Mouse (Mus musculus): ENCODE data around the gene Clpb.

Clpb gene

DNA sequence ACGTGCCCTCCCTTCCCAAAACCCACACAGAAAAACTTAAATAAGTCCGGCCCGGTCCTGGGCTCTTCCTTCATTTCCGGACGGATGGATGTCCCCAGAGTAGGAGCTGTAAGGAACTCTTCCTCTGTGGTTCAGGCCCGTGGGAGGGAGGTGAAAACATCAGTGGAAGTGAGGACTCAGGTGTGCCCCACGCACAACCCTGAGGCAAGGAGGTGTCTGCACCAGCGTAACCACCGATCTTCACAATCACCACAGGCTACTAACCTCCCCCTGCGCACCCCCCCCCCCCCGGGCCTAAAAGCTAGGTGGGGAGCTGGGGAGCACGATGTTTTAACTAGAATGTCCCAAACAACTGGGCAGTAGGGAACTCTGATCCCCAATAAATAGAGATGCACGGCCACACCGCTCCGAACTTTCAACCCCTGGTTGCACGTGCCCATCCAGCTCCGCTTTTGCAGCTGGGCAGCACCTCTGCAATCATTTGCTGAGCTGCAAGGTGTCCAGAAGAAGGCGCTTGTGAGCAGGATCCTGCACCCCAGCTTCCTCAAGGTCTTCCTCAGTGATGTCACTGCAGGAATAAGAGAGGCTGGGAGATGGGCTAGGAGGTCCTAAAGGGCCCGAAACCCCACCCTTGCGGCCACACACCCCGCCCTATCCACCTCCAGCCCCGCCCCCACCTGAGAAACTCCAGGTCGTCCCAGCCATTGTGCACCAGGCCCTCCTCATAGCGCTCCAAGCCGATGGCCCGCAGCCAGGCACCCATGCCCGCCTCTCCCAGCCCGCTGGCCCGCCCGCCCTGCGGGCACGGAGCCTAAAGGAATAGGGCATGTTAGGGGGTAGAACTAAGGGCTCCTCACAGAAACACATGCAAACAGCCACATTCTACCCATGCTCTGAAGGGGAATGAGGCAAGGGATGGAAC lies 159.7 kb downstream of the Clpb start:
- DNase-seq = peak; percentile 42

DNA sequence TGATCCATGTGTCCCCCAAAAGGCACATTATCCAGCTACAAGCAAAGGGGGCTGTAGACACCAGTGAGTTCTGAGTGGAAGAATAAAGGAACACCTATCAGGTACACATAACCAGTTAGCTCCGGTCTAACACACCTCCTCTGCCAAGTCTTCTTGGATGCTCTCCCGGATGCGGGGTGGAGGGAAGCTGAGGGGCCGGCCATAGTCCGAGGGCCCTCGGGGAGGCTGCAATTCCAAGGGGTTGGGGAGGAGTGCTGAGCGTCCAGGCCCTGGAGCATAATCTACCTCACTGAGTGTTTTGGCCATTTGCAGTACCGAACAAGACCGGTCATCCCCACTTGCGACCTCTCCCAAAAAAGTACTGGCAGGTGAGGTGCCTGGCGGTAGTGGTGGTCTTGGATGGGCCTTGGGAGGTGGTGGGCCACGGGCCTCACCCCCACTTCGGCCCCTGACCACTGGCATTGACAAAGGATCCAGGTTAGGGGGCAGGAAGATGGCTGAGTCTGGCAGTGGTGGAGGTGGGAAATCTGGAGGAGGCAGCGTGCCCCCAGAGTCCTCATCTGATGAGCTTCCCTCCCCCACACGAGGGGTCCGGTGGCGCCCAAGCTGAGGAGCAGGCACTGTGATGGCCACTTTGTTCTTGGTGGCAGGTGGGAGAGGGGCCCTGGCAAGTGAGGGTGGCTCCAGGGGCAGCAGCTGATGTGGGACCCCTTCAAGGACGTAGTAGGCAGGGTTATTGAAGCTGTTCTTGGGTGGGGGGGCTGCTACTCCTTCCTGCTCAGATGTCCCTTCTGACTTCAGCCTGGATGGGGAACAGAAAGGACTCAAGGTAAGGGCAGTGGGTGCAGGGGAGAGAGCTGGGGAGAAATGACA lies 160.6 kb downstream of the Clpb start:
- DNase-seq = no peak

DNA sequence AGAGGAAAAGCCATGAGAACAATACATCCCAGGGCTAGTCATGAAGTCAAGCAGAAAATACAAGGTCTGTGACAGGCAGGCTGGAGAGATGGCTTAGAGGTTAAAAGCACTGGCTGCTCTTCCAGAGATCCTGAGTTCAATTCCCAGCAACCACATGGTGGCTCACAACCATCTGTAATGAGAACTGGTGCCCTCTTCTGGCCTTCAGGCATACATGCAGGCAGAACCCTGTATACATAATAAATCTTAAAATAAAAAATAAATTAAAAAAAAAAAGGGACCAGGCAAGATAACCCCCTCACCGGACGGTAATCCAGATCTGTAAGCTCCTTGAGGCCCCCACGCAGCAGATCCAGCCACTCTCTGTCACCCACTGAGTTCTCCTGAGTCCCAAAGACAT lies 166.9 kb downstream of the Clpb start:
- no peak for DNase-seq

DNA sequence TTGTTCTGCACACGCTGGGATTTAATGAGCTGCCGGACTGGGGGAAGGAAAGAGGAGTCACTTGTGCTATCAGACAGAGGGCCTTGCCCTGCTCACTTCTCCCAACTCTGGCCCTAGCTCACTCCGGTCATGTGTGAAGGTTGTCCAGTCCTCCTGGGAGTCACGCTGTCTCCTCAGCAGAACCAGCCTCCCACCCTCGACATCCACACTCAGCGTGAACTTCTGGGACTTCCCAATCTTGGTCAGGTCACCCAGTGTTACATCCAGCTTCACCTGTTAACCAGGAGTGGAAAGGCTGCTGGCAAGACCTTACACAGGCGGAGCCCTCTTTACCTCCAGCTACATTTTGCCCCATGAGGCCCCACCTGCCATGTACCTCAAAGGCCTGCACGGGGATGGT lies 168.0 kb downstream of the Clpb start:
- DNase-seq = no peak

DNA sequence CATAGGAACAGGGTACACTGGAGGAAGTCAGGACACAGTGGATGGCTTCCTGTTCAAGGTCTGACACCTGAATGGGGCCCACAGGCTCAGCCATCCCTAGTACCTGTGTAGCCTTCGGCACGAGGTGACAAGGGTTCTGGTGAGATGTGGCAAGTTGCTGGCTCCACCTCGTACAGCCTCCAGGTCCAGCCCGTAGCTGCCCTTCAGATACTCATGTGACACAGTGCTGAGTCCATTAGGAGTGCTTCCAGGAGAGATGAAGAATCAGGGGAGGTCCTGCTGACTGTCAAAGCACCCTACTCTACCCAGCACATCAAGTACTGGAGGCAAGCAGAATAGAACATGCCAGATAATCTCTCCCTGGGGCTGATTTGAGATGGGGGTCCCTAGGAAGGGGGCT lies 168.9 kb downstream of the Clpb start:
- DNase-seq = no peak

DNA sequence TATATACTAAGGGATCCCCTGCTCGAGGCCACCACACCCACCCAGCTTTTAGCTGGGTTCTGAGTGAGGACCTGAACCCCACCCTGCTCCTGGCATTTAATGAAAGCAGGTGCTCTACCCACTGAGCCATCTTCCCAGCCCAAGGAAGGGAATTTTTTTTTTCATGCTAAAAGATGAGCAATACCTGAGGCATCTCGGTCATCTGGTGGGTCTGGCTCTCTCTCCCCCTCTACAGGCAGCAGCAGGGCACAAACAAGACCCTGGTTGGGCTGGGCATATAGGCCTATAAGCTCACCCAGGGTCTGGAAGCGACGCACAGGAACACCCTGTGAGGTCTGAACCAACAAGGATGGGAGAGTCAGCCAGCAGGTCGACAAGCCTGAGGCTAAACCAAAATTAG lies 169.9 kb downstream of the Clpb start:
- DNase-seq = no peak

DNA sequence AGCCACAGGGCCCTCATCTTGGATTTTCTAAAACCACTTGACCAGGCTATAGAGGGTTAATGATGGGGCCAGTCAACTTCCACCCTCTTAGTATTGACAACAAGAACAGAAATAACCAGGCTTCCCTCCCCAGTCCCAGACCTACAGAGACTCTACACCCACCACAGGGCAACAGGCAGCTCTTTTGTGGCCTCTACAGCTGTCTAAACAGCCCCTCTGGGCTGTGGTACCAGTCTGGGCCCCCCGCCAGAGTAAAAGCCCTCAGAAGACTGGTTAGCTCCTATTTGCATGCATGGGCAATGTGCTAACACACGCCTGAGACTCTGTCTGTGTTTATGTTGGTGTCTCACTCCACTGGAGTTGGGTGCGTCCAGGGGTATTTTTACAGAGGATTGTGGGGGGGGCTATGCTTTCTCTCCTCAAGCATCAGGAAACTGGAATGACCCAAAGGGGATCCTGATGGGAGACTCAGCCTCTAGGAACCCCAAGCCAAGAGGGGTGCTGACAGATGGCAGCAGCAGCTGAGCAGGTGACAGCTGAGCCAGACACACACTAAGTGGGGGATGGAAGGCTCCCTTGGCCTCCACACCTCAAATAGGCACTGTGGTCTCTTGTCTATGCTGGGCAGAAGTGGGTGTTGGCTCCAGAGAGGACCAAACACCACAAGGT lies 170.6 kb downstream of the Clpb start:
- no peak for DNase-seq

DNA sequence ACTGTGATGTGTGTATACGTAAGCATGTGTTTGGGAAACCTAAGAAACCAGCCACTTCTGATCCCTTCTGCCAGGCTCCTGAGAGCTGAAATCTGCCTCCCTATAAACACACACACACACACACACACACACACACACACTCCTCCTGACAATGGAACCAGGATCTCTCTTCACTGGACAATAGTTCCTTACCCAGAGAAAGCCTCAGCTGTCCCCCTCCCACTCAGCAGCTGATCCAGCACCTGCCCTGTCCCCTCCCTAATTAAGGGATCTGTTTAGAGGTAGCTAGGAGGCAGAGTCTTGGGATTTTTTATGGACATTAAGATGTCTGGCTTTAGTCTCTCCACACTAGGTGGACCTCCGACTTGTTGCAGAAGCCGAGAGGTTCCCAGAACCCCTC lies 171.5 kb downstream of the Clpb start:
- DNase-seq = no peak

DNA sequence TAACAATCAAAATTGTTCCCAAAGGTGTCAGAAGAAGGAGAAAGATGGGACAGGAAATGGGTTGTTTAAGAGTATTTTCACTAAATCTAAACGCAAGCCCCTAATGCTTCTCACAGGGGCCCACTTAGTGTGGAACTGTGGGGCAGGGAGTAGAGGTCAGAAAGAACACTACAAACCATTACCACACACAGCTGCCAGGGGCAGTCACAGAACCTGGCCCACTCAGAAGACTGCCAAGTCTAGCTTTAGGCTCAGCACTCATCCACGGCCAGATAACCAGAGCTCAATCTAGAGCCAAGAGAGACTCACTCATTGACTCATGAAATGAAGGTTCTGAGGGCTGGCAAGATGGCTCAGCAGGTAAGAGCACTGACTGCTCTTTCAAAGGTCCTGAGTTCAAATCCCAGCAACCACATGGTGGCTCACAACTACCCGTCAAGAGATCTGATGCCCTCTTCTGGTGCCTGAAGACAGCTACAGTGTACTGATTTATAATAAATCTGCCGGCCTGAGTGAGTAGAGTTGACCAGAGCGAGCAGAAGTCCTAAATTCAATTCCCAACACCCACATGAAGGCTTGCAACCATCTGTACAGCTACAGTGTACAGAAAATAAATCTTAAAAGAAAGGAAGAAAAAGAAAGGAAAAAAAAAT lies 172.2 kb downstream of the Clpb start:
- DNase-seq = no peak

DNA sequence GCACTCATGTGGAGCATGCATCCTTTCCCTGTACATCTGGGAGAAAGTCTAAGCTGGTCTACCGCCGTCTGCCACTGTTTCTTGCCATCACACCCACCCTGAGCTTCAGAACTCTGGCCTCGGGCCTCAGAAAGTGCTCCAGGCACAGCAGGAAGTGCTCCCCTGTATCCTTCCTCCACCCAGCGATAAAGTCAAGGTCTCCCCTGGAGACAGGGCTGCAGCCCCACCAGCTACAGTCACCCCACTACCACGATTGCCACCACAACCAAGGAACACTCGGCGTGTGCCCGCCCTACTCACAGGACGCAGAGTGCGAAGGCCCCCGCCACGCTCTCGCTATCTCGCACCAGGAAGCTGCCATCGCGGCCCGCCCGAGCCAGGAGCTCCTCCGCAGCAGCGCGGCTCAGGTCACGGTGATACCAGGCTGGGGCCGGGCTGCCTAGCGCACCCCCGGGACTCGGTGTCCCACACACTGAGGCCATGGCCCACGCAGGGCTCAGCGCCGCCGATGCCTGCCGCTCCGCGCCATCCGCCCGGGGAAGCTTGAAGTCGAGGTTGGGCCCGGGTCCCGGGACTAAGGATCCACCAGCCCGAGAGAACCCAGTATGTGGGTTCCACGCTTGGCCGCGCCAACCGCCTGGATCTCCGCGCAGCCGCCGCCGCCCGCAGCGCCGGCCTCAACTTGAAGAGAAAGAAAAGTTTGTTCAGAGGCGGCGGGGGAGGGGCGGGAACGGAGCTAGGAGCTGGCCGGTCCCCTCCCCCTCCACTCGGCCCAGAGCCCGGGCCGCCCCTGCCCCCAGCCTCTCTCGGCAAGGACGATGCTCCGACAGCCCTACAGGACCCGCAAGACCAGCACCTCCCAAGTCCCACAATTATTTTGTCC lies 173.1 kb downstream of the Clpb start:
- peak; percentile 78 for DNase-seq

DNA sequence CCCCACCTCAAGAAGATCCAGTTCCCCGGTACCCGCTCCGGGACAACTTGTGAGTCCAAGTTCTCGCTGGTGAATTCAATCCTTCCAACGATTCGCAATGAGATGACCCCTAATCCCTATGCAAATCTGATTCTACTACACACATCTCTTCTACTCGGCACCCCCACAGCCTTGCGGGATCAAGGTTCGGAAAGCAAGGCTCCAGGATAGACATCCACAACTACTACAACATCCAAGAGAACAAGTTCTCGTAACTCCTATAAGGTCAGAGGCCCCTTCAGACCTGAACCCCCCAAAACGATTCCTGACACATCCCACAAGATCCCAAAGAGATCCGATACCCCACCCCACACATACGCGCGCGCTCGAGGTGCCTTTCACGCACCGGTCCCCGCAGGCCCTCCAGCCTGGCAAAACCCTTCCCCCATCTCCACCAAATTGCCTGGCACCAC lies 173.7 kb downstream of the Clpb start:
- DNase-seq = no peak

DNA sequence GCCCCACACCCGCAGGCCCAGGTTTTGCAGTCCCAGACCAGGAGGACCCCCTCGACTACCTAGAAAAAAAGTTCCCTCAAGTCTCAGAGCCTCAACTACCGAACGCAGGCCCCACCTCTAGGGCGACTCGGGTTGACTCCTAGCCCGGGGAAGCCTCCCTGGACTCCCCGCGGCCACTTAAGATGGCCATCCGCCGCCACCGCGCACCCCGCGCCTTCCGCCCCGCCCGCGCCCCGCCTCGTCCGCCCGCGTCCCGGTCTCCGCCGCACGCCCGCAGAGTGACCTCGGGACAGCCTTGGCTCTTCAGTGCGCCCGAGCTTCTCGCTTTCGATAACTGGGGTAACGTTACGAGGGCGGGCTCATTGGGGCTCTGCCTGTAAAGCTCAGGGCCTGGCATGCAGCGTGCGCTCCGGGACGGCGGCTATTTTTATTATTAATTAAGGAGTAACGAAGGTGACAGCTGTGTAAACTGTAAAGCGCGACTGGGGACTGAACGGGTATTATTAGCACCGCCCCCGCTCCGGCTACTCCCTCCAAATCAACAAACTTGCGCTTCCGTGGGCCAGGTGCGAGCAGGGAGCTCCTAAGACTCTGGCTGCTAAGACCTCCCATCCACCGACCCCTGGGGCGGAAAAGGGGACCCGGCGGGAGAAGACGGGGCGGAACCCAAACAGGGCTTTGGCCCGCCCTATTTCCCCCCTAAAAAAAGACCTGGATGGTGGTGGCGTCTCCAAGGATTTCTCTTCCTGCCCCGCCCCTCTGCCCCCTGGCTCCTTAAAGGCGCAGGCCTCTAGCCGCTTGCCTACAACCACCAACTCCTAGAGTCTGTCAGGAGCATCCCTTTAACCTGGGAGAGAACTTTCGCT lies 174.4 kb downstream of the Clpb start, which contains the start of gene Inppl1:
TSS of gene Inppl1 (minus strand) at position 624 of the 866 bp plus-strand sequence.
- DNase-seq = peak; percentile 97

DNA sequence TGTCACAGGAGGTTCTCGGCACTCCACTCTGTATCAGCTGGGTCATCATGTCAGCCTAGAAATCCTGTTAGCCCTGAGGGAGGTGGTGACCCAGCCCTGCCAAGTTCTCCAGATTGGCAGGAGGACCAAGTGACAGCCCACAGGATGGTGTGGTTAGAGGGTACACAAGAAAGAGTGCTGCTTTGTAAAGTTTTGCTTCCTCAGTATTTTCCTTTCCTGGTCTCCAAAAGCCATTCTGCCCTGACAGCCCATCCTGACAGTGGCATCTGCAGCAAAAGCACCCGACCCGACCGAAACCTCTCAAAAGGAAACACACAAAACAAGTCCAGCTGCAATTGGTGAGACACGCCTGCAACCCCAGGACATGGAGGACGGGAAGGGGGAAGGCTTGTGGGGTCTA lies 180.8 kb downstream of the Clpb start:
- no peak for DNase-seq

Data from lung, postnatal 36 days (tissue).